Mouse (Mus musculus) small intestine, adult 10 weeks (tissue): ENCODE measurements around the gene Katnbl1. TPM values are rescaled to one million over a fixed set of nuclear protein-coding genes. Genes with fewer than 3 reads are reported as not detected.

Experiments
- polyA plus RNA-seq: library from polyadenylated mRNA; stranded (reverse); fragments of 350-450 nt; fragmentation: Illumina TruSeq; extraction: RNeasy Lipid Tissue Mini Kit (QIAGEN cat#74804); gene quantifications from one replicate; pipeline ENCODE4 v1.2.3, GENCODE M21; 2014; ENCODE audit warnings: low replicate concordance

Gene Katnbl1
- polyA plus RNA-seq, result 43.7 TPM

GRCm38 (mm10) chr2:112378973-112379898 is at the start of gene Katnbl1:
Gene Katnbl1 (plus strand): TSS chr2:112379211.

GRCm38 (mm10) chr2:112367726-112368673 is 11.0 kb upstream of the Katnbl1 start, which contains the start of gene Emc4:
Gene Emc4 (minus strand): TSS chr2:112368027.

GRCm38 (mm10) chr2:112454862-112455564 is 76.0 kb downstream of the Katnbl1 start, which contains the start of gene Emc7:
Gene Emc7 (plus strand): TSS chr2:112454997.

Other genes starting within 250 kb of the Katnbl1 start
- gene Olfr1316, start 244.2 kb upstream of the Katnbl1 start, polyA plus RNA-seq, result not detected
- gene Olfr1317, start 238.9 kb upstream of the Katnbl1 start, polyA plus RNA-seq, result not detected
- not detected for gene Olfr1318, start 225.0 kb upstream of the Katnbl1 start, polyA plus RNA-seq
- not detected for gene Lpcat4, start 139.7 kb upstream of the Katnbl1 start, polyA plus RNA-seq
- not detected for gene Nutm1, start 119.9 kb upstream of the Katnbl1 start, polyA plus RNA-seq
- gene Nop10, start 117.3 kb upstream of the Katnbl1 start, polyA plus RNA-seq, result 12.3 TPM
- 97.3 TPM for gene Slc12a6, start 113.4 kb upstream of the Katnbl1 start, polyA plus RNA-seq
- gene Gm21985, start 112.9 kb upstream of the Katnbl1 start, polyA plus RNA-seq, result not detected
- gene Emc4, start 11.2 kb upstream of the Katnbl1 start, polyA plus RNA-seq, result 53.2 TPM
- 31.0 TPM for gene Emc7, start 75.8 kb downstream of the Katnbl1 start, polyA plus RNA-seq
- gene Chrm5, start 101.6 kb downstream of the Katnbl1 start, polyA plus RNA-seq, result not detected
- gene Aven, start 113.8 kb downstream of the Katnbl1 start, polyA plus RNA-seq, result 3.2 TPM